Mouse (Mus musculus): ENCODE results near the gene Dimt1. TPM values are rescaled to one million over a fixed set of nuclear protein-coding genes. Genes with fewer than 3 reads are reported as not detected.
"Not testable (repeated sequence)": the region's sequence is repeated elsewhere in the genome, so short reads cannot be mapped to it uniquely, and the experiment has no call there.

Dimt1 gene
- total and polyA plus RNA-seq, 3 experiments = 35.2 to 49.1 TPM; not detected in 1

DNA sequence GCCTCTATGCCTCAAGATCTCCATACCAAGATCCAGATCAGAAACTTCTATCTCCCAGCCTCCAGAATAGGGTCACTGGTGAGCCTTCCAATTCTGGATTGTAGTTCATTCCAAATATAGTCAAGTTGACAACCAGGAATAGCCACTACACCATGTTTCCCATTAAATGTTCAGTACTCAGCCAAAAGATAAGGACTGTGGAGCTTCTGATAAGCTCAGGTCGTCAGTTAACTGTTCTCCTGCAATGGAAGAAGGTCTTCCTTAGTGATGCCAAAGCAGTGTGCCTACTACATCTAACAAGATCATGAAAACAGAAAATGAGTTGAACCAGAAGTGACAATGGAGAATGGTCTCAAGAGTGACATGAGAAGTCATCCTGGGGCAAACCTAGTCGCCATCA lies 50.0 kb downstream of the Dimt1 start (continued):
- TF ChIP-seq TBP (IDR thresholded peaks at IDR 0.05; ENCODE audit: low read depth, low read length) (no peak), MEF2A (IDR thresholded peaks at IDR 0.05; ENCODE audit: extremely low read depth, insufficient replicate concordance, low read depth, low read length, poor library complexity, severe bottlenecking) (peak; percentile 60; the same call in 1 of the 2 replicates), TCF12 (IDR thresholded peaks at IDR 0.05; ENCODE audit: low read depth, low read length) (peak; percentile 48), NELFE (IDR thresholded peaks at IDR 0.05; ENCODE audit: low read depth, low read length) (no peak), GATA1 (IDR thresholded peaks at IDR 0.05; ENCODE audit: low read depth, low read length) (peak; percentile 71), UBTF (IDR thresholded peaks at IDR 0.05; ENCODE audit: borderline replicate concordance, insufficient read depth, low read depth, low read length) (no peak), BHLHE40 (IDR thresholded peaks at IDR 0.05; ENCODE audit: borderline replicate concordance, low read depth, low read length) (no peak), MYC (IDR thresholded peaks at IDR 0.05; ENCODE audit: low read depth, low read length) (no peak)

DNA sequence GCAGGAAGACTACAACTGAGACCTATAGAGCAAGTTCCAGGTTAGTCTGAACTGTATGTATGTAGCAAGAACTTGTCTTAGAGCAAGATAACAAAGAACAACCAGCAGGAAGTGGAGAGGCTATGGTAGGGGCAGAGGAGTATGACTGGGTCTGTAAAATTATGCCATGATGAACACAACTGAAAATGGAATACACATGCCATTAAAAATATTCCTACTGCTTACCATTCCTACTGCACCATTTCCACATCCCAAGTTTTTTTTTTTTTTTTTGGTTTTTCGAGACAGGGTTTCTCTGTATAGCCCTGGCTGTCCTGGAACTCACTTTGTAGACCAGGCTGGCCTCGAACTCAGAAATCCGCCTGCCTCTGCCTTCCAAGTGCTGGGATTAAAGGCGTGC lies 50.6 kb downstream of the Dimt1 start:
- not testable (repeated sequence) for H3K4me3 ChIP-seq (ENCODE audit: control insufficient read depth in 1 of 2, insufficient read depth in 1 of 2, low read depth in 2 of 2, low read length in 2 of 2); H3K9ac ChIP-seq (ENCODE audit: control insufficient read depth, low read depth, low read length, poor library complexity, severe bottlenecking); H3K9me3 ChIP-seq (replicated peaks; ENCODE audit: insufficient read depth, low read length); H3K27me3 ChIP-seq (ENCODE audit: control insufficient read depth in 1 of 2, insufficient read depth in 2 of 2, low read length in 2 of 2)
- H3K4me1 ChIP-seq (ENCODE audit: control insufficient read depth in 1 of 2, insufficient read depth in 2 of 2, low read length in 2 of 2) = peaks cover 28 to 29% of the 10 kb centered on the region in 2 experiments
- H3K79me2 ChIP-seq (ENCODE audit: control insufficient read depth, insufficient read depth, low read length, poor library complexity) = peaks cover 51% of the 10 kb centered on the region
- TF ChIP-seq ELF1 (IDR thresholded peaks at IDR 0.05; ENCODE audit: low read depth, low read length) (peak; percentile 31; the same call in 1 of the 2 replicates), GATA1 (IDR thresholded peaks at IDR 0.05; ENCODE audit: low read depth, low read length) (0 out of 2 replicates have a peak, but pooled peaks have one; percentile 17), ZNF384 (IDR thresholded peaks at IDR 0.05; ENCODE audit: low read depth, low read length) (peak; percentile 76), EP300 (IDR thresholded peaks at IDR 0.05; ENCODE audit: low read depth in 1 of 2, low read length in 2 of 2) (0 out of 4 replicates have a peak, but pooled peaks of 1 of the 2 experiments have one; percentile 9)
- peak; percentile 44 for DNase-seq (ENCODE audit: low read depth, low spot score)
- H3K27ac ChIP-seq (ENCODE audit: control insufficient read depth, low read depth, low read length) = peak overlapping the region; percentile 55
- peaks cover 10 to 36% of the 10 kb centered on the region in 2 experiments for H3K36me3 ChIP-seq (ENCODE audit: control insufficient read depth in 1 of 2, insufficient read depth in 2 of 2, low read length in 2 of 2)

DNA sequence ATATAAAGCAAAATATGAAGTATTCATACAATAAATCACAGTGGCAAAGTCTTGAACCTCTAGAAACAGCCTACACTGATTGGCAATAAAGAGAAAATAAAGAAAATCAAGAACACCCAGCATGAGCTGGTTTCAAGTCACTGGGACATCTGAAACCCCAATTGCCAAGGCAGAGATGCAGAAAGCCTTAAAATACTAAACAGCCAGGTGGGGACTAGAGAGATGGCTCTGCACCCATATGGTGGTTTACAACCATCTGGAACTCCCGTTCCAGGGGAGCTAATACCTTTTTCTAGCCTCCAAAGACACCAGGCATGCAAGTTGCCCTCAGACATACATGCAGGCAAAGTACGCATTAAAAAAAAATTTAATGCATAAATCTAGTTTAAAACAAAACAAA lies 51.1 kb downstream of the Dimt1 start:
- peaks cover 28 to 29% of the 10 kb centered on the region in 2 experiments for H3K4me1 ChIP-seq (ENCODE audit: control insufficient read depth in 1 of 2, insufficient read depth in 2 of 2, low read length in 2 of 2)
- DNase-seq (ENCODE audit: low read depth, low spot score) = no peak
- H3K79me2 ChIP-seq (ENCODE audit: control insufficient read depth, insufficient read depth, low read length, poor library complexity) = peaks cover 55% of the 10 kb centered on the region
- no peak overlapping the region for H3K9ac ChIP-seq (ENCODE audit: control insufficient read depth, low read depth, low read length, poor library complexity, severe bottlenecking)
- H3K27ac ChIP-seq (ENCODE audit: control insufficient read depth, low read depth, low read length) = peak overlapping the region; percentile 55
- H3K36me3 ChIP-seq (ENCODE audit: control insufficient read depth in 1 of 2, insufficient read depth in 2 of 2, low read length in 2 of 2) = peaks cover 9 to 36% of the 10 kb centered on the region in 2 experiments
- H3K4me3 ChIP-seq (ENCODE audit: control insufficient read depth in 1 of 2, insufficient read depth in 1 of 2, low read depth in 2 of 2, low read length in 2 of 2) = no peak overlapping the region
- no peak for TF ChIP-seq KAT2A (conservative IDR thresholded peaks at IDR 0.05; ENCODE audit: low read depth, low read length)
- no peak for TF ChIP-seq MEF2A (IDR thresholded peaks at IDR 0.05; ENCODE audit: extremely low read depth, insufficient replicate concordance, low read depth, low read length, poor library complexity, severe bottlenecking)
- TF ChIP-seq TBP (IDR thresholded peaks at IDR 0.05; ENCODE audit: low read depth, low read length) = no peak
- TF ChIP-seq MAX (IDR thresholded peaks at IDR 0.05; ENCODE audit: low read length) = no peak
- TF ChIP-seq HCFC1 (IDR thresholded peaks at IDR 0.05; ENCODE audit: low read depth, low read length) = no peak
- no peaks in the 10 kb centered on the region for H3K27me3 ChIP-seq (ENCODE audit: control insufficient read depth in 1 of 2, insufficient read depth in 2 of 2, low read length in 2 of 2)
- H3K9me3 ChIP-seq (replicated peaks; ENCODE audit: insufficient read depth, low read length) = no peaks in the 10 kb centered on the region
